ENCODE assay signal across 11 mouse cellular contexts in genomic region chr5:3376167-3376566, GRCm38 (mm10).
"Had no signal": no experiment of that assay in that cellular context is flagged by ENCODE, and none has a peak within 500 bp of the region (broad histone marks: within the 10 kb centered on the region; RNA-seq: fewer than 3 reads in every experiment).

No protein-coding gene starts in this region.

- H3K4me3 ChIP-seq: myocyte; neural tube, embryonic 15.5 days had no signal

- H3K4me1 ChIP-seq: neural tube, embryonic 15.5 days had no signal

- H3K36me3 ChIP-seq: neural tube, embryonic 15.5 days had no signal

- H3K9ac ChIP-seq: liver, embryonic 14.5 days; neural tube, embryonic 15.5 days had no signal

- H3K27me3 ChIP-seq: neural tube, embryonic 15.5 days had no signal

- DNase-seq: left cerebral cortex, postnatal 4 days; lung, adult 2 months; lung, postnatal 36 days; midbrain, embryonic 14.5 days; right cerebral cortex, adult 18-20 months; right cerebral cortex, postnatal 25 days; thymus, postnatal 36 days had no signal

- H3K4me2 ChIP-seq: neural tube, embryonic 15.5 days had no signal

- H3K9me3 ChIP-seq: neural tube, embryonic 15.5 days had no signal

- H3K27ac ChIP-seq: liver, embryonic 14.5 days; neural tube, embryonic 15.5 days had no signal

- ATAC-seq: lung, postnatal 0 days had no signal
